Mouse (Mus musculus) ovary, postnatal 14 days (tissue): ENCODE measurements around the gene F10.
"Not testable (repeated sequence)": the region's sequence is repeated elsewhere in the genome, so short reads cannot be mapped to it uniquely, and the experiment has no call there.

Experiments
- DNase-seq: peaks from one replicate; pipeline ENCODE4 v3.0.0; 2022; ENCODE audit warnings: low spot score

The F10 gene

DNA sequence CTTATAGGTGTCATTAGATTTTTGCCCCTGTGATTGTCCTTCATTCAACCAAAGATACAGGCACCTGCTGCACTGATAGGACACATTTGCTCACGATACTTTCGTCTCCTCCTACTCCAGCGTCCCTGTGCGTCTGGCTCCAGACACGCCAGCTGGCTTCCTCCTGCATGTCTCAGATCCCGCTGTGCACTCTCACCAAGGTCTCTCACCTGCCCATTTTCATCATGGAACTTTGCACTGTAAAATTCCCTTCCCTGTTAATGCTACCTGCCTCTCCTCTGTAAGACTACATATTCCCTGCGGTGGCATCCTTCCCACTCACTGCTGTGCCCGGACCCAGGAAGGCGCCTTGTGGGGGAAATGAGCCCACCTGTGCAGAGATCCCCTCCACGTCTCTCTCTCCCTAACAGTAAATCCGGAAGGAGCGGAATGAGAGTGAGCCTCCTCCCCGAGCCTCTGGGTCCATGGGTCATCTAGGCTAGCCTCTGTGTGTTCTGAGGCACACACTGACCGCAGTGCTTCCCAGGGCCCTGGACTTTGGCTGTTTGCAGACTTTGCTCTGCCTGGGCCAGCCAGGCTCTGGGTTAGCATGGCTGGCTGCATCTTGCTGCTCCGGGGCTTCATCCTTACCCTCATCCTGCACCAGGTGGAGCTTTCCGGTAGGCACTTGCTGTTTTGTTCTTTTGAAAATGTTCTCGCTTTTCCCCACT, 23.5 kb downstream of the F10 start, which contains the start of gene Proz:
Gene Proz, plus strand, starts transcription at position 474 of the 710 bp plus-strand sequence.
- no peak for DNase-seq

DNA sequence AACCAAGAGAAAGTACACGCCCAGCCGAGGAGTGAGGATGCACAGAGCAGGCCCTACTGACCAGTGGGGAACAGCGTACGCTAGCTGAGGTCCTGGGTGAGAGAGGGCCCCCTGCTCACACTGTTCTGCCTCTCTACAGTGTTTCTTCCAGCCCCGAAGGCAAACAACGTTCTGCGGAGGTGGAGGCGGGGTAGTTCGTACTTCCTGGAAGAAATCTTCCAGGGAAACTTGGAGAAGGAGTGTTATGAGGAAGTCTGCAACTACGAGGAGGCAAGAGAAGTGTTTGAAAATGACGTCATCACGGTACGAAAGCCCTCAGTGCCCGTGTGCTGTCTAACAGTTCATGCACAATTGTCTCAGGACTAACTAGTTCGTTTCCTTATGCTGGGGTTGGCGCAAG, 26.0 kb downstream of the F10 start:
- no peak for DNase-seq

- DNase-seq, result no peak
Observed at GRCm38 (mm10) chr8:13073255-13073654, 36.1 kb downstream of the F10 start.

DNA sequence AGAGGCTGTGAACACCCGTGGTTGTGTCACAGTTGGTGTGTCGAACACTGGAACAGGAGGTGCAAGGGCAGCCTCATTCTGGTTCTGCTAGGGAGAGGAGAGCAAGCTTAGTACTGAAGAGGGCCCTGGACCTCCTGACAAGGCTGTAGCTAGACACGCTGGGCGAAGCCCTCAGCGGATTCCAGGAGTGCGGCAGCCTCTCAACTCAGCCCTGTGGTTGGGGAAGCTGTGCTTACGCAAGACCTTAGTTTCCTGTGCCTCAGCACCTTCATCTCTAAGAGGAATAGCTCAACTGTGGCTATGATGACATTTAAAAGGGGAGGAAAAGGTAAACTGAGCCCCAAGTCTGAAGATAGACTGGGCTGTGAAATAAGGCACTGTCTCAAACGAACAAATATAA, 37.9 kb downstream of the F10 start:
- DNase-seq, result no peak

DNA sequence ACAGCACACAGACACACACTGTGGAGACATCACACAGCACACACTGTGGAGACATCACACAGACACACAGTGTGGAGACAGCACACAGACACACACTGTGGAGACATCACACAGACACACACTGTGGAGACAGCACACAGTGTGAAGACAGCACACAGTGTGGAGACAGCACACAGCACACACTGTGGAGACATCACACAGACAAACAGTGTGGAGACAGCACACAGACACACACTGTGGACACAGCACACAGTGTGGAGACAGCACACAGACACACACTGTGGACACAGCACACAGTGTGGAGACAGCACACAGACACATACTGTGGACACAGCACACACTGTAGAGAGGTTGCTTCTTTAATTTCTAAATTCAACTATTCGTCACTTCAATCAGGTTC, 38.5 kb downstream of the F10 start:
- not testable (repeated sequence) for DNase-seq

DNA sequence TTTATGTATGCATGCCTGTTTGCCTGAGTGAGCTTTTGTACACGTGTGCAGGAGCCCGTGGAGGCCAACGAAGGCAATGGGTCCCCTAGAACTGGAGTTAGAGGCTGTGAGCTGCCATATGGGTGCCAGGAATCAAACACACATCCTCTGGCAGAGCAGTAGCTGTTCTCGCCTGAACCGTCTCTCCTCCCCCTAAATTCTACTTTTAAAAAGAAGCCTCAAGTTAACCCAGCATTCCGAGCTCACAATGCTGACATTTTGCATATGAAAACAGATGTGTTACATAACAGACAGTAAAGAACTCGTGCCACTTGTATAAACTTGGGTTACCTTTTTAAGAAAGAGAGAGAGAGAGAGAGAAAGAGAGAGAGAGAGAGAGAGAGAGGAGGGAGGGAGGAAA, 40.4 kb downstream of the F10 start:
- DNase-seq, result no peak

DNA sequence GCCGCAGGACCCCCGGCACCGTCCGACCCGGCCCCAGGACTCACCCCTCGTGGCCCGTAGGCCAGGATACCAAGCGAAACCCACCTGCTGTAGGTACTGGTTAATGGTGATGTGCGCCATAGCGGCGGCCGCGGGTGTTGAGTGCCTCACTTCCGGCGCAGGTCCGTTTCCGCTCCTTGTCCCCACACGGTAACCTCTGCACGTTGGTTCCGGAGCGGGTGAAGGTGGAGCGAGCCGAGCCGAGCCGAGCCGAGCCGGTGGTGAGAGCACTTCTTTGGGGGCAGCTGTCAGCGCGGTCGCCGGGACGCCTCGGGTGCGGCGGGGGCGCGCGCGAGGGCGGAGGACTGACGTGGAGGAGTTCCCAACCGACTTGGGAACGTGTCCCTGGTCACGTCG, 67.6 kb downstream of the F10 start:
- DNase-seq, result peak; percentile 95

GRCm38 (mm10) chr8:13105087-13105881, 68.2 kb downstream of the F10 start, which contains the start of the genes Pcid2 and Cul4a:
Pcid2 (minus strand) TSS chr8:13105459.
Cul4a (plus strand) TSS chr8:13105621.
- peak; percentile 92 for DNase-seq

- DNase-seq, result no peak
Observed at GRCm38 (mm10) chr8:13105908-13106551, 68.9 kb downstream of the F10 start.
